Mouse (Mus musculus): ENCODE measurements around the gene Rnf24. TPM values are rescaled to one million over a fixed set of nuclear protein-coding genes. Genes with fewer than 3 reads are reported as not detected.
"Not testable (repeated sequence)": the region's sequence is repeated elsewhere in the genome, so short reads cannot be mapped to it uniquely, and the experiment has no call there.

Gene Rnf24
- total and polyA plus RNA-seq, 3 experiments, result 3.9 to 14.7 (median 3.9) TPM

GRCm38 (mm10) chr2:131326044-131326443, 26.6 kb downstream of the Rnf24 start:
- dilution Hi-C loops (cut with MboI; ENCODE audit: extremely low pct_ligation_motif_present, extremely low pct_unique_long_range_greater_than_20kb, low sequenced_read_pairs) (no loop called here), in situ Hi-C loops (cut with MboI; ENCODE audit: low pct_ligation_motif_present, low pct_unique_long_range_greater_than_20kb, low sequenced_read_pairs) (no loop called here)
- Histone ChIP-seq H3K9ac (ENCODE audit: insufficient read depth, low read depth) (no peak overlapping the region), H3K27ac (ENCODE audit: insufficient read depth, low read depth) (no peak overlapping the region), H3K4me1 (ENCODE audit: control insufficient read depth in 1 of 2, insufficient read depth in 2 of 2) (peaks cover 4 to 28% of the 10 kb centered on the region in 2 experiments), H3K4me3 (replicated peaks in 1 of 3; ENCODE audit: low read depth in 2 of 3, low read length in 2 of 3, poor library complexity in 1 of 3) (no peak overlapping the region), H3K9me3 (replicated peaks; ENCODE audit: low read length) (no peaks in the 10 kb centered on the region), H3K79me2 (replicated peaks; ENCODE audit: control insufficient read depth, extremely low read depth, insufficient read depth, poor library complexity, severe bottlenecking) (peaks cover 29% of the 10 kb centered on the region), H3K27me3 (replicated peaks) (no peaks in the 10 kb centered on the region), H3K36me3 (replicated peaks in 1 of 2; ENCODE audit: control insufficient read depth in 1 of 2, insufficient read depth in 1 of 2, low read length in 1 of 2) (peaks cover 0 to 10% of the 10 kb centered on the region in 2 experiments), H3K4me2 (ENCODE audit: insufficient read depth, low read depth, poor library complexity, severe bottlenecking) (no peak overlapping the region)
- TF ChIP-seq JUND (conservative IDR thresholded peaks at IDR 0.05; ENCODE audit: low read depth, low read length), result no peak
- no peak for DNase-seq (ENCODE audit: extremely low read depth)

- H3K9ac ChIP-seq (ENCODE audit: insufficient read depth, low read depth), result no peak overlapping the region
- H3K27ac ChIP-seq (ENCODE audit: insufficient read depth, low read depth), result no peak overlapping the region
- no peaks in the 10 kb centered on the region for H3K9me3 ChIP-seq (replicated peaks; ENCODE audit: low read length)
- peaks cover 33% of the 10 kb centered on the region for H3K79me2 ChIP-seq (replicated peaks; ENCODE audit: control insufficient read depth, extremely low read depth, insufficient read depth, poor library complexity, severe bottlenecking)
- in situ Hi-C loops (cut with MboI; ENCODE audit: low pct_ligation_motif_present, low pct_unique_long_range_greater_than_20kb, low sequenced_read_pairs) (no loop called here), dilution Hi-C loops (cut with MboI; ENCODE audit: extremely low pct_ligation_motif_present, extremely low pct_unique_long_range_greater_than_20kb, low sequenced_read_pairs) (no loop called here)
- TF ChIP-seq JUN (IDR thresholded peaks at IDR 0.05; ENCODE audit: insufficient read depth, low read depth, low read length) (no peak), MAZ (IDR thresholded peaks at IDR 0.05; ENCODE audit: low read depth, low read length) (no peak), TCF12 (IDR thresholded peaks at IDR 0.05; ENCODE audit: low read depth, low read length) (no peak), RCOR1 (conservative IDR thresholded peaks at IDR 0.05; ENCODE audit: low read depth, low read length) (no peak), ZMIZ1 (IDR thresholded peaks at IDR 0.05; ENCODE audit: low read depth, low read length) (no peak), EP300 (IDR thresholded peaks at IDR 0.05; ENCODE audit: low read length) (no peak), E2F4 (IDR thresholded peaks at IDR 0.05; ENCODE audit: insufficient replicate concordance, low read depth, low read length) (no peak), USF2 (conservative IDR thresholded peaks at IDR 0.05; ENCODE audit: low read depth, low read length) (no peak), KAT2A (IDR thresholded peaks at IDR 0.05; ENCODE audit: insufficient replicate concordance, low read length) (no peak), JUND (conservative IDR thresholded peaks at IDR 0.05; ENCODE audit: low read depth, low read length) (no peak), ZC3H11A (IDR thresholded peaks at IDR 0.05; ENCODE audit: low read depth, low read length) (no peak)
- no peak for DNase-seq (ENCODE audit: extremely low read depth)
- no peaks in the 10 kb centered on the region for H3K27me3 ChIP-seq (replicated peaks)
- H3K4me3 ChIP-seq (replicated peaks in 1 of 3; ENCODE audit: low read depth in 2 of 3, low read length in 2 of 3, poor library complexity in 1 of 3), result no peak overlapping the region
- no peak overlapping the region for H3K4me2 ChIP-seq (ENCODE audit: insufficient read depth, low read depth, poor library complexity, severe bottlenecking)
- H3K36me3 ChIP-seq (replicated peaks in 1 of 2; ENCODE audit: control insufficient read depth in 1 of 2, insufficient read depth in 1 of 2, low read length in 1 of 2), result peaks cover 0 to 8% of the 10 kb centered on the region in 2 experiments
- H3K4me1 ChIP-seq (ENCODE audit: control insufficient read depth in 1 of 2, insufficient read depth in 2 of 2), result peaks cover 5 to 29% of the 10 kb centered on the region in 2 experiments
Measured at GRCm38 (mm10) chr2:131323675-131324074, 29.0 kb downstream of the Rnf24 start.

- Histone ChIP-seq H3K79me2 (replicated peaks; ENCODE audit: control insufficient read depth, extremely low read depth, insufficient read depth, poor library complexity, severe bottlenecking) (peaks cover 39% of the 10 kb centered on the region), H3K4me1 (ENCODE audit: control insufficient read depth in 1 of 2, insufficient read depth in 2 of 2) (peaks cover 5 to 27% of the 10 kb centered on the region in 2 experiments), H3K36me3 (replicated peaks in 1 of 2; ENCODE audit: control insufficient read depth in 1 of 2, insufficient read depth in 1 of 2, low read length in 1 of 2) (peaks cover 0 to 13% of the 10 kb centered on the region in 2 experiments), H3K27ac (ENCODE audit: insufficient read depth, low read depth) (peak overlapping the region; percentile 38; the same call in 1 of the 2 replicates), H3K4me2 (ENCODE audit: insufficient read depth, low read depth, poor library complexity, severe bottlenecking) (peak overlapping the region; percentile 56), H3K4me3 (replicated peaks in 1 of 3; ENCODE audit: low read depth in 2 of 3, low read length in 2 of 3, poor library complexity in 1 of 3) (peak overlapping the region in 1 of 3 experiments; percentile 44)
- H3K9ac ChIP-seq (ENCODE audit: insufficient read depth, low read depth); in situ Hi-C loops (cut with MboI; ENCODE audit: low pct_ligation_motif_present, low pct_unique_long_range_greater_than_20kb, low sequenced_read_pairs); H3K9me3 ChIP-seq (replicated peaks; ENCODE audit: low read length); H3K27me3 ChIP-seq (replicated peaks); dilution Hi-C loops (cut with MboI; ENCODE audit: extremely low pct_ligation_motif_present, extremely low pct_unique_long_range_greater_than_20kb, low sequenced_read_pairs): not testable (repeated sequence)
- DNase-seq (ENCODE audit: extremely low read depth), result peak; percentile 60
- TF ChIP-seq RAD21 (IDR thresholded peaks at IDR 0.05; ENCODE audit: low read depth, low read length) (peak; percentile 20), CTCF (conservative IDR thresholded peaks at IDR 0.05 in 1 of 2, IDR thresholded peaks at IDR 0.05 in 1 of 2; ENCODE audit: low read depth in 2 of 2, low read length in 2 of 2) (peak in 1 of 2 experiments; percentile 26; a peak in 1 of 4 replicates), ELF1 (IDR thresholded peaks at IDR 0.05; ENCODE audit: low read depth, low read length) (peak; percentile 28; the same call in 1 of the 2 replicates), ETS1 (conservative IDR thresholded peaks at IDR 0.05; ENCODE audit: low read depth, low read length) (peak; percentile 41; the same call in 1 of the 2 replicates), EP300 (IDR thresholded peaks at IDR 0.05; ENCODE audit: low read length) (peak; percentile 59), BHLHE40 (IDR thresholded peaks at IDR 0.05; ENCODE audit: low read depth, low read length) (0 out of 2 replicates have a peak, but pooled peaks have one; percentile 30), IRF4 (IDR thresholded peaks at IDR 0.05; ENCODE audit: low read depth, low read length) (peak; percentile 52; the same call in 1 of the 2 replicates)
Measured at GRCm38 (mm10) chr2:131321192-131321591, 31.5 kb downstream of the Rnf24 start.
